Mouse (Mus musculus) urinary bladder, adult 18-20 months (tissue): ENCODE results near the gene Appbp2.

Experiments used
- DNase-seq, 2 experiments: peaks; one replicate each; pipeline ENCODE4 v3.0.0; 2022; ENCODE audit warnings: low spot score in 2 of 2, mixed read lengths in 2 of 2

Gene Appbp2

GRCm38 (mm10) chr11:85234990-85235841 is at the start of gene Appbp2:
Gene Appbp2, minus strand, starts transcription at chr11:85235130.
- peak; percentile 85 to 89 for DNase-seq

GRCm38 (mm10) chr11:85281219-85281878 is 46.4 kb upstream of the Appbp2 start:
- DNase-seq, result no peak

- no peak for DNase-seq
Measured at GRCm38 (mm10) chr11:85278175-85278574, 43.2 kb upstream of the Appbp2 start.

GRCm38 (mm10) chr11:85277609-85278008 is 42.7 kb upstream of the Appbp2 start:
- no peak for DNase-seq

- no peak for DNase-seq
Measured at GRCm38 (mm10) chr11:85275151-85275550, 40.2 kb upstream of the Appbp2 start.

GRCm38 (mm10) chr11:85273299-85273698 is 38.4 kb upstream of the Appbp2 start:
- no peak for DNase-seq

- no peak for DNase-seq
Measured at GRCm38 (mm10) chr11:85270631-85271030, 35.7 kb upstream of the Appbp2 start.

- DNase-seq, result no peak
Measured at GRCm38 (mm10) chr11:85267393-85267792, 32.5 kb upstream of the Appbp2 start.

GRCm38 (mm10) chr11:85264635-85265034 is 29.7 kb upstream of the Appbp2 start:
- no peak for DNase-seq

- DNase-seq, result peak; percentile 15 to 62
Measured at GRCm38 (mm10) chr11:85261192-85261591, 26.3 kb upstream of the Appbp2 start.

GRCm38 (mm10) chr11:85258966-85259365 is 24.0 kb upstream of the Appbp2 start:
- no peak for DNase-seq

- DNase-seq, result no peak
Measured at GRCm38 (mm10) chr11:85255471-85256027, 20.6 kb upstream of the Appbp2 start.

- no peak for DNase-seq
Measured at GRCm38 (mm10) chr11:85253641-85254040, 18.7 kb upstream of the Appbp2 start.

- DNase-seq, result no peak
Measured at GRCm38 (mm10) chr11:85253006-85253405, 18.1 kb upstream of the Appbp2 start.

- no peak for DNase-seq
Measured at GRCm38 (mm10) chr11:85251955-85252354, 17.0 kb upstream of the Appbp2 start.

- no peak for DNase-seq
Measured at GRCm38 (mm10) chr11:85250467-85250866, 15.5 kb upstream of the Appbp2 start.

- DNase-seq, result no peak
Measured at GRCm38 (mm10) chr11:85249338-85249737, 14.4 kb upstream of the Appbp2 start.

GRCm38 (mm10) chr11:85248151-85248550 is 13.2 kb upstream of the Appbp2 start:
- no peak for DNase-seq

- DNase-seq, result no peak
Measured at GRCm38 (mm10) chr11:85241226-85241625, 6.3 kb upstream of the Appbp2 start.

GRCm38 (mm10) chr11:85240211-85240610 is 5.3 kb upstream of the Appbp2 start:
- DNase-seq, result no peak

GRCm38 (mm10) chr11:85234363-85234989 is 454 bp downstream of the Appbp2 start:
- DNase-seq, result peak; percentile 71 to 78

GRCm38 (mm10) chr11:85233676-85234210 is 1.2 kb downstream of the Appbp2 start:
- no peak for DNase-seq
